Mouse (Mus musculus) B cell, adult 2 months (primary cell): ENCODE results near the gene Efs.

Source experiments
- DNase-seq, 2 experiments: peaks; one replicate each; pipeline ENCODE4 v3.0.0; 2022

Gene Efs

DNA sequence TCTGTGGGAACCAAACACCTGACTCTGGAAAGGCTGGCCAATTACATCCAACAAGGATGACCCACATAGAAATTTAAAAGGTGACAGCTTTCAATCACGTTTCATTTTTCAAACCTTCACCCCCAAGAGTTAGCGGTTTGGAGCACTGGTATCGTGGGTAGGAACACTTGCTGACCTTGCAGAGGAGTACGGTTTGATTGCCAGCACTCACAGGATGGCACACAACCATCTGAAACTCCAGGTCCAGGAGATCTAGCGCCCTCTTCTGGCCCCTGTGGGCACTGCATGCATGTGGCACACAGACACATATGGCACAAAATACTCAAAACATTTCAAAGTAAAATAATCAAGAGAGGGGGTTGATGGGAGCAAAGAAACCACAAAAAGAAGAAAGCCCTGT, 59.0 kb downstream of the Efs start:
- DNase-seq = peak; percentile 79 to 81
